Mouse (Mus musculus): ENCODE measurements around the gene Zbed6.

Gene Zbed6

GRCm38 (mm10) chr1:133663427-133663826 is 2.7 kb upstream of the Zbed6 start:
- peak; percentile 23 to 65 for DNase-seq (ENCODE audit: low spot score in 2 of 2)

- DNase-seq (ENCODE audit: low spot score in 2 of 2): no peak
These were observed 2.3 kb upstream of the Zbed6 start for GRCm38 (mm10) chr1:133662941-133663340.

GRCm38 (mm10) chr1:133661203-133661933 is 683 bp upstream of the Zbed6 start, which contains the start of gene Gm38394:
Gene Gm38394, minus strand, starts transcription at chr1:133661318.
- peak; percentile 91 to 95 for DNase-seq (ENCODE audit: low spot score in 2 of 2)

- DNase-seq (ENCODE audit: low spot score in 2 of 2): no peak
These were observed 1.8 kb downstream of the Zbed6 start for GRCm38 (mm10) chr1:133658878-133659277.

- no peak for DNase-seq (ENCODE audit: low spot score in 2 of 2)
These were observed 3.9 kb downstream of the Zbed6 start for GRCm38 (mm10) chr1:133656811-133657210.

GRCm38 (mm10) chr1:133653033-133653432 is 7.7 kb downstream of the Zbed6 start:
- no peak for DNase-seq (ENCODE audit: low spot score in 2 of 2)

GRCm38 (mm10) chr1:133650288-133651055 is 10.2 kb downstream of the Zbed6 start:
- no peak for DNase-seq (ENCODE audit: low spot score in 2 of 2)

GRCm38 (mm10) chr1:133645652-133646051 is 15.0 kb downstream of the Zbed6 start:
- DNase-seq (ENCODE audit: low spot score in 2 of 2): no peak

DNA sequence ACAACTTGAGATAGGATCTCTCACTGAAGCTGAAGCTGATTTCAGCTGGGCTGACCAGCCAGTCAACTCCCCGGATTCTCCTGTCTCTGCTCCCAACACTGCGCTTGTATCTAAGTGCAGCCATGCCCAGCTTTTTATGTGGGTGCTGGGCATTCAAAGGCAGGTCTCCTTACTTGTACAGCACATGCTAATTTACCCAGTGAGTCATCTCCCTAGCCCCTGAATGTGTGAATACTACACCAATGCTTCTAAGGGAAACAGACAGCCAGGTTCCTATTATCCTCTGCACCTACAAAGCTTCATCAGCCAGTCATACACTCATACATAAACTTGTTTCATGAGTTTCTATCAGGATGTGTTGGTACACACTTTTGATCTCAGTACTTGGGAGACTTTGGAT is 19.5 kb downstream of the Zbed6 start:
- no peak for DNase-seq (ENCODE audit: low spot score in 2 of 2)

DNA sequence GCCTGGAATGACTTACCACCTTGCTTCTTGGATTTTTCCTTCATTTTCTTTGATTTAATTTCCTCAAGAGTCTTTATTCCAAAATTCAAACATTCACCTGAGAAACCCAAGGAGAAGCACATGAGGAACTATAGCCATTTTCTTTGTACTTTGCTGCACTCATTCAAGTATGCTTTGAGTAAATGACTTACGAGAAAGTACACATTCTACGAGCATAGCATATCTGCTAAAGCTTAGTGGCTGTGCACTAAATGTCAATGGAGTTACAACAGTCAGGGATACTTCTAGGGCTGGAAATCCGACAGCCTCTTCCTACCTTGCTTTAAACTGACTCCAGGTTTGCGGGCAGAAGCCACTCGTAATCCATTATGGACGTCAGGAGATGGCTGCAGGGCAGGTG is 22.2 kb downstream of the Zbed6 start:
- DNase-seq (ENCODE audit: low spot score in 2 of 2): no peak

GRCm38 (mm10) chr1:133632168-133632567 is 28.5 kb downstream of the Zbed6 start:
- no peak for DNase-seq (ENCODE audit: low spot score in 2 of 2)

- no peak for DNase-seq (ENCODE audit: low spot score in 2 of 2)
These were observed 35.6 kb downstream of the Zbed6 start for GRCm38 (mm10) chr1:133625052-133625451.

DNA sequence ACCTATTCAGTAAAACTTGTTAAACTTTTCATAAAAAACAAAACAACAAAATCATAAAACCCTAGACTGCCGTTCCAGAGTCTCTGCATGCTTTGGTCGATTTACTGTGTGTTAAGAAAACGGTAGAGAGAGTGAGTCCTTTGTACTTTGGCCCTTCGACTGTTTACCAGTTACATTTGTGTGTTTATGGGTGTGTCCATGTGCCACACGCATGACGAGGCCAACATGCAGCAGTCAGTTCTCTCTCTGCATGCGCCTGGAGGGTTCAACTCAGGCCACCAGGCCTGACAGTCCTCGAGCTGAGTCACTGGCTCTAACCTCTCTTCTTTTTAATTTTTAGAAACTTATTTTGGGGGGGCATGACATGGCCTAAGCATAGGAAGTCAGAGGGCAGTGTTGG is 42.4 kb downstream of the Zbed6 start:
- no peak for DNase-seq (ENCODE audit: low spot score in 2 of 2)

DNA sequence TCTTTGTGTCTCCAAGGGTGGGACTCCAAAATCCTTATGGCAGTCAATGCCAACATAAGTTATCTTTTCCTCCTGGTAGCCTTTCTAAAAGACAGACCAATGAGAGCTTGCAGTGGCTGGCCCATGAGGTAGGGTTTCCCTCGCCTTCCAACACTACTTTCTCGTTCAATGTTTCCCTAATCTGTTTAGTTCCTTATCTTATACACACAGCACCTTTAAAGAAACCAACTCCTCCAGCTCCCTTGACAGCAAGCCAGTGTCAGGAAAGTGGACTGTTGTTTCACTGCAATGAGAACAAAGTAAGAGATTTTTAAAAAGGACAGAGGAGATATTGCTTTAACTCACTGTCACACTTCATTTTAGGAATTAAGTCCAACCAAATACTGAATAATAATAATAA is 42.8 kb downstream of the Zbed6 start:
- DNase-seq (ENCODE audit: low spot score in 2 of 2): no peak

DNA sequence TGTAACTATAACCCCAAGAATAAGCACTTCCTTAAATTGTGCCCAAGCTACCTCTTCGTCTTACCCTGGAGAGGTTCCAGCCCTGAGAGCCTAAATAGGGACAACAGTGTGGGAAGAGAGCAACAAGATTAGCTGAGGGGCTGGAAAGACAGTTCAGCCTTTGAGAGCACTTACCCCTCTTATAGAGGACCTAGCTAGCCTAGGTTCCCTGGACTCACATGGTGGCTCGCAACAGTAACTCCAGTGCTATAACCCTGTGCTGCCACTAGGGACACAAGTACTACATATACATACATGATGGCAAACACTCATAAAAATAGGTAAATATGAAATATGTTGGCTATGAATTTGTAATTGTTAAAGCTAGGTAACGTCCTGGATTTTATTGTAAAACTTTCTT is 46.9 kb downstream of the Zbed6 start:
- DNase-seq (ENCODE audit: low spot score in 2 of 2): no peak

DNA sequence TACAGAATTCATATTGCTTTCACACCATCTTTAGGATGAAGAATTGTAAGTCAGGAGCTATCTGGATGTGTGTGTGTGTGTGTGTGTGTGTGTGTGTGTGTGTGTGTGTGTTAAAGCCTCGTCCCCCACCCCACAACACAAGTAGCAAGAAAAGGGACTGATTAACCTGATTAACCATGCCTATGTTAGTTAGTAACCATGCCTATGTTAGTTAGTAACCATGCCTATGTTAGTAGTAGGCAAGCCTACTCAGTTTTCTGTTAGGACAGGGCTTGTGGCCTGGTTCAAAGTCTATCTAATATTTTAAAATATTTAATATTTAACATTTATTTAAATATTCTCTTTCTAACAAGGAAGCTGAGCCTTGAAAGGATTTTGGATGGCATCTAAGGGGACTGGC is 49.2 kb downstream of the Zbed6 start:
- DNase-seq (ENCODE audit: low spot score in 2 of 2): no peak

DNA sequence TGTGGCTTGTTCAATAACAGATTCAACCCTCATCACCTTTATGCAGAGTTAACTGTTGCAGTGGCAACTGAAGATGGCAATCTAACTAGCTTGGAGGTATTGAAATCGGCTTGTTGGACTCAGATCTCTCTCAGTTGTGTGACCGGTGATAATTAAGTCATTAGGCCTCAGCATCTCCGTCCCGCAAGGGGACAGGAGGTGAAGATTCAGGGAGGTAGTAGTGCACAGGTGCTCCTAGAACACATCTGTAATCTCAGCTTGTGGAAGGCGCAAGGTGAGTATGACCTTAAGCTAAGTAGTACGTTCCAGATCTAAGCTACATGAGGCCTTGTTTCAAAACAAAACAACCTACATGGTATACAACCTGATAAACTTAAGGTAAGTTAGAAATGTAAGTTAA is 50.1 kb downstream of the Zbed6 start:
- no peak for DNase-seq (ENCODE audit: low spot score in 2 of 2)

DNA sequence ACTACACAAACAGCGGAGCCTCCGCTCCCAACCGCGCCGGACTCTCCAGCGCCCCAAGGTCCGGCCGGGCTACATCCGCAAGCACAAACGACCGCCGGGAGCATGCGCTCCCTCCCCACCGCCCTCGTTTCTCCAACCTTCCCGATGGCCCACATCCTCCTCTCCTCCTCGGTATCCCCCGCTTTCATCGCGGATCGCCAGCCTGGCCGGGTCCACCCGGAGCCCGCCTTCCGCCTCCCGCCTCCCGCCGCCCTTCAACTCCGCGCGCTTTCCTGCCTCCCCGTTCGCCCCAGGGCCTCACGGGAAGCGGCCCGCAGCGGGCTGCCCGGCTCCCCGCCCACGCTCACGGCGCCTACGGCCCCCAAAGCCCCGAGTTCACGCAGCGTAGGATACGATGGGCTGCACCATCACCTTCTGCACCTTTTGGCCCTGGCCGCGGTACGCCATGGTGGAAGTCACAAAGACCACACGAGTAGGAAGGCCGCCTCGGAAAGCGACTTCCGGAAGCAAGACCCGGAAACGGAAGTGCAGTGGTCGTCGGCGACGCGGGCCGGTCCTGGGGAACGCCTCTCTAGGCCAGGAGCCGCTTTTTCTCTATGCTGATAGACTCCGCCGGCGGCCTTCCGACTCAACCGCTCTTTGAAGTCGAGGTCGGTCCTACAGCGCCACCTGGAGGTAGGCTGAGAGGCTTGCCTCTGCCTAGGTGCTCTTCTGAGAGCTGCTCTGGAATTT is 50.7 kb downstream of the Zbed6 start, which contains the start of gene Snrpe:
Snrpe (minus strand) TSS at position 521 of the 732 bp plus-strand sequence.
- DNase-seq (ENCODE audit: low spot score in 2 of 2): peak; percentile 93 to 94
